Mouse (Mus musculus) left cerebral cortex, postnatal 25 days (tissue): ENCODE data around the gene Polr1d. TPM values are rescaled to one million over a fixed set of nuclear protein-coding genes. Genes with fewer than 3 reads are reported as not detected.

Experiments
- DNase-seq, 2 experiments: peaks; one replicate each; pipeline ENCODE4 v3.0.0; 2022; ENCODE audit warnings: low spot score in 2 of 2, mixed read lengths in 1 of 2
- intact Hi-C: fragments of 180-260 bp; cut with DNase I; formaldehyde crosslinking; loops from one replicate; pipeline ENCODE4 v1.15.1; 2025
- total RNA-seq, 2 experiments: library from RNA; stranded (reverse); gene quantifications; 2 replicates each; pipeline ENCODE4 v1.2.3; 2021

Gene Polr1d
- total RNA-seq, result 10 to 100 TPM; 72.0 to 72.9 TPM

- intact Hi-C loops, result loop anchor here (2.0 to 5.0 kb wide), 4 partner anchors 22 to 114 kb away; partner anchors contain the start of gene Mtif3
- no peak for DNase-seq
Measured at GRCm38 (mm10) chr5:147076799-147077165, at the start of gene Polr1d. Gene Polr1d, plus strand, starts transcription at chr5:147077050.

- intact Hi-C loops, result no loop called here
- DNase-seq, result no peak
Measured at GRCm38 (mm10) chr5:147031281-147031680, 45.6 kb upstream of the Polr1d start.

GRCm38 (mm10) chr5:147033155-147033554 is 43.7 kb upstream of the Polr1d start:
- intact Hi-C loops, result no loop called here
- DNase-seq, result no peak

GRCm38 (mm10) chr5:147034283-147034682 is 42.6 kb upstream of the Polr1d start:
- DNase-seq, result peak in 1 of 2 experiments; percentile 24
- intact Hi-C loops, result no loop called here

GRCm38 (mm10) chr5:147035301-147035700 is 41.5 kb upstream of the Polr1d start:
- DNase-seq, result no peak
- intact Hi-C loops, result no loop called here

GRCm38 (mm10) chr5:147036028-147036427 is 40.8 kb upstream of the Polr1d start:
- DNase-seq, result no peak
- intact Hi-C loops, result loop anchor here (2.0 kb wide), 1 partner anchor 41 kb away; the partner anchor contains the start of genes Lnx2 and Polr1d

- no peak for DNase-seq
- intact Hi-C loops, result loop anchor here (2.0 kb wide), 1 partner anchor 40 kb away; the partner anchor contains the start of genes Lnx2 and Polr1d
Measured at GRCm38 (mm10) chr5:147036661-147037060, 40.2 kb upstream of the Polr1d start.

- no peak for DNase-seq
- intact Hi-C loops, result loop anchor here (2.0 kb wide), 1 partner anchor 39 kb away; the partner anchor contains the start of genes Lnx2 and Polr1d
Measured at GRCm38 (mm10) chr5:147037601-147038000, 39.2 kb upstream of the Polr1d start.

- intact Hi-C loops, result no loop called here
- DNase-seq, result no peak
Measured at GRCm38 (mm10) chr5:147039394-147039793, 37.5 kb upstream of the Polr1d start.

GRCm38 (mm10) chr5:147041965-147042937 is 34.6 kb upstream of the Polr1d start:
- intact Hi-C loops, result loop anchor here (5.0 kb wide), 1 partner anchor 60 kb away; no protein-coding TSS in a partner anchor
- DNase-seq, result no peak

GRCm38 (mm10) chr5:147043240-147043844 is 33.5 kb upstream of the Polr1d start:
- intact Hi-C loops, result loop anchor here (5.0 kb wide), 1 partner anchor 61 kb away; no protein-coding TSS in a partner anchor
- DNase-seq, result peak in 1 of 2 experiments; percentile 64

GRCm38 (mm10) chr5:147045311-147045710 is 31.5 kb upstream of the Polr1d start:
- intact Hi-C loops, result no loop called here
- no peak for DNase-seq

- no peak for DNase-seq
- intact Hi-C loops, result no loop called here
Measured at GRCm38 (mm10) chr5:147045929-147046328, 30.9 kb upstream of the Polr1d start.

- intact Hi-C loops, result no loop called here
- DNase-seq, result no peak
Measured at GRCm38 (mm10) chr5:147049544-147050209, 27.2 kb upstream of the Polr1d start.

GRCm38 (mm10) chr5:147050816-147051499 is 25.9 kb upstream of the Polr1d start:
- DNase-seq, result no peak
- intact Hi-C loops, result no loop called here

- intact Hi-C loops, result no loop called here
Measured at GRCm38 (mm10) chr5:147051500-147052308, 25.1 kb upstream of the Polr1d start.

GRCm38 (mm10) chr5:147052309-147052558 is 24.6 kb upstream of the Polr1d start:
- DNase-seq, result no peak
- intact Hi-C loops, result no loop called here

More at GRCm38 (mm10) chr5:147051500-147052308, 25.1 kb upstream of the Polr1d start:
- no peak for DNase-seq

GRCm38 (mm10) chr5:147053071-147053470 is 23.8 kb upstream of the Polr1d start:
- DNase-seq, result no peak
- intact Hi-C loops, result no loop called here

GRCm38 (mm10) chr5:147053481-147053880 is 23.4 kb upstream of the Polr1d start:
- intact Hi-C loops, result no loop called here
- DNase-seq, result no peak
